Mouse (Mus musculus) gastrocnemius, postnatal 14 days (tissue): Measurements from ENCODE around the gene 1700034J05Rik. TPM values are rescaled to one million over a fixed set of nuclear protein-coding genes. Genes with fewer than 3 reads are reported as not detected.
A peak's percentile ranks its signal among the peaks of the same experiment; 100 is the strongest.

Source experiments
- DNase-seq: peaks from one replicate; pipeline ENCODE4 v3.0.0; 2021; ENCODE audit warnings: mixed read lengths
- intact Hi-C: fragments of 180-260 bp; cut with DNase I; formaldehyde crosslinking; loops from one replicate; pipeline ENCODE4 v1.15.1; 2025; ENCODE audit warnings: low total_unique reads
- total RNA-seq, 2 experiments: library from RNA; stranded (reverse); gene quantifications; 2 replicates each; pipeline ENCODE4 v1.2.3; 2021

The 1700034J05Rik gene
- total RNA-seq, 2 experiments from 2014 or later: not detected

DNA sequence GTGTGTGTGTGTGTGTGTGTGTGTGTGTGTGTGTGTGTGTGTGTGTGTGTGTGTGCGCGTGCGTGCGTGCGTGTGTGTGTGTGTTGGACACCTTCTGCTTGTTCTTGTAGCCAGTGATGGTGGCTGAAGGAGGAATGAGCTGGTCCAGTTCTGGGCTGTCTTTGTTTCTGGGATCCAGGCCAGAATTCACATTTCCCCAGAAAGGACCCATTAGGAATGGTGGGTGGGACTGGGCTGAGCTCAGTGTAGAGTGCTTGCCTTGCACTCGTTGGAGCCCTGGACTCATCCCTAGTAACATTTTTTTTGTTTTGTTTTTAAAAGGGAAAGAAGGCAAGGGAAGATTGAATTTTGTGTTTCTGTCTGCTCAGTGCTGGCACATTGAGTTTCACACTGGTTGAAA, 18.3 kb downstream of the 1700034J05Rik start:
- peak; percentile 52 for DNase-seq
- intact Hi-C loops: no loop called here

- DNase-seq: no peak
- intact Hi-C loops: no loop called here
Observed at GRCm38 (mm10) chr6:146933123-146933522, 21.1 kb downstream of the 1700034J05Rik start.

DNA sequence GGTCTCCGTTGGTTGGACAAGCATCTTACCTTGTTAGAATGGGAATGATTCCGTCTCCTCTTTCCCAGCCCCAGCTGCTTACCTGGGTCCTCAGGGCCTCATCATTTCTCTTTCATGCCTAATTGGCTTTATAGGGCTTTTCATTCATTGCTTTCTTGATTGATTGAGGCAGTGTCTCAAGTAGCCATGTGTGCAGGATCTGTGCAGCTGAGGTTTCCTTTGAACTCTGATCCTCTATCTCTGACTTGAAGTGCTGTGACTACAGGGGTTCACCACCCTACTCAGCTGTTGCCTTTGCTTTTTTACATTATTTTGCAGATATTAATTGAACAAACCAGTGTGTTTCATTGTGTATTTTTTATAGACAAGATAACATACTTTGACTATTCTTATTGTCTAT, 25.2 kb downstream of the 1700034J05Rik start:
- intact Hi-C loops: no loop called here

DNA sequence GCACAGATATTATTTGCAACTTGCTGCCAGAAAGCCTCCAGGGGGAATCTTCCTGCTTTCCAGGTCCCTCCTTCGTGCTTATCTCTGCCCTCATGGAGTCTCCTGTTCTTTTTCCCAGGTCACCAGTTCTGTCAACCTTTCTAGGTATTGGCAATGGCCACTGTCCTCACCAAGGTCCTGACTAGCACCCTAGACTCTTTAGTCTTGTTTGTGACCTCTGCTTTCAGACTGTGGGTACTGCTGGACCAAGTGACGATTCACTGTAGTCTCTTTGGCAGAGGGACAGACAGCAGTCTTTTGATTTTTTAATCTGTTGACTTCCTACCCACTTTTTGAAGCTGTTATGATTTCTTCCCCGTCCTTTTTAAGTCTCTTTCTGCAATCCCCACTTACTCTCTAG, 26.1 kb downstream of the 1700034J05Rik start:
- no peak for DNase-seq
- intact Hi-C loops: no loop called here

More for the DNA sequence above, 25.2 kb downstream of the 1700034J05Rik start:
- no peak for DNase-seq

DNA sequence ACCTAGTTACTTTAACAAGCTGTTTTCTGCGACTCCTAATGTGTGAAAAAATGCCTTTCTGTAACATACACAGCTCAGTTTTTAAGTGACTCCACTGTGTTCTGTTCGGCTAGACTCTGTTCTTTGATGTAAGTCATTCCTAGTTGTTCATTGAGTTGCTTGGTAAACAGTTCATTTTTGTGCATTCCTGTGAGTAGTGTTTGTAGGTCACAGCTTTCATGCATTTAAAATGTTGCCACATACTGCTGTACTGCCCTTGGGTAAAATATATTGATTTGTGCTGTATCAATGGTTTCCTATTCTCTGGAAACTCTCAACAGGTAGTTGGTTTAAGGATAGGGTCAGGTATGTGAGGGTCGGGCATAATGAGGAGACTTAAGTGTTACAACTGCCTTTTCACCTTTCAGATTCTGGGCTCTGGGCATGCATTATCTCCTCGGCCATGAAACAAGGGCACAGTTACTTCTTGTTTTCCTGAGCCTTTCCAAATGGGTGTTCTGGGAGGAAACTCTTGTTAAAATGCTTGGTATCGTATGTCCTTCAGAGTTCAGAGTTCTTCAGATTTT, 27.7 kb downstream of the 1700034J05Rik start:
- intact Hi-C loops: no loop called here

GRCm38 (mm10) chr6:146918341-146918740, 35.9 kb downstream of the 1700034J05Rik start:
- no peak for DNase-seq
- intact Hi-C loops: no loop called here

More for the DNA sequence above, 27.7 kb downstream of the 1700034J05Rik start:
- DNase-seq: no peak

- intact Hi-C loops: no loop called here
- no peak for DNase-seq
Observed at GRCm38 (mm10) chr6:146917396-146917795, 36.8 kb downstream of the 1700034J05Rik start.

- intact Hi-C loops: no loop called here
- no peak for DNase-seq
Observed at GRCm38 (mm10) chr6:146915808-146916207, 38.4 kb downstream of the 1700034J05Rik start.

DNA sequence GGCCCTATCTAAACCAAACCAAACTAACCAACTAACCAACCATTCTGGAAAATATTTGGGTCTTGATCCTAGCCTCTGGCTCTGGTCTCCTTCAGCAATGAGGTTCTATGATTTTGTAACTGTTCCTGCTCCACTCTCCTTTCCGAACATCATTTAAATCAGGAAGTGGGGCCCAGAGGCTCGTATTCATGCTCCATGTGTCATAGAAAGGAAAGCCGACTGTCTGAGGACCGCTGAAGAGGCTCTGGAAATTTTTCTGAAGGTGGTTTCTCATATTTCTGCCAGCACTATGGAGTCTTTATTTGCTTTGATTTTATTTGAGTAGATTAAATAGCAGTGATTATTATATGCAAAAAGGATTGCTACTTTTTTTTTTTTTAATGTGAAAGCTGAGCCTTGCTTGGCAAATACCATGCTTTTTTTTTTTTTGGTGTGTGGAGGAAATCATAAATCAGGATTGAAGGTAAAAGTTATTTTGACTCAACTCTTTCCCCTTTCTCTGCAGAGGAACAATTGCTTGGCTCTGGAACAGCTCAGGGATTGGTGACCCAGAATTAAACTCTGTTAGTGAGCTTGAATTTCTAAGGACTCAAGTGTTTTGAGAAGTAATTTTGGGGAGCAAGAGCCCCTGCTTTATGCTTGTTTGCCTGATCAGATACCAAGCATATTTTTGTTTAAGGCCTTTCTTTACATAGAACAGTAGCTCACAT, 40.6 kb downstream of the 1700034J05Rik start:
- intact Hi-C loops: no loop called here
- no peak for DNase-seq

GRCm38 (mm10) chr6:146912835-146913488, 41.3 kb downstream of the 1700034J05Rik start:
- intact Hi-C loops: no loop called here
- DNase-seq: peak; percentile 8

GRCm38 (mm10) chr6:146910801-146911200, 43.4 kb downstream of the 1700034J05Rik start:
- intact Hi-C loops: no loop called here
- DNase-seq: no peak

- no peak for DNase-seq
- intact Hi-C loops: no loop called here
Observed at GRCm38 (mm10) chr6:146909725-146910489, 44.3 kb downstream of the 1700034J05Rik start.

DNA sequence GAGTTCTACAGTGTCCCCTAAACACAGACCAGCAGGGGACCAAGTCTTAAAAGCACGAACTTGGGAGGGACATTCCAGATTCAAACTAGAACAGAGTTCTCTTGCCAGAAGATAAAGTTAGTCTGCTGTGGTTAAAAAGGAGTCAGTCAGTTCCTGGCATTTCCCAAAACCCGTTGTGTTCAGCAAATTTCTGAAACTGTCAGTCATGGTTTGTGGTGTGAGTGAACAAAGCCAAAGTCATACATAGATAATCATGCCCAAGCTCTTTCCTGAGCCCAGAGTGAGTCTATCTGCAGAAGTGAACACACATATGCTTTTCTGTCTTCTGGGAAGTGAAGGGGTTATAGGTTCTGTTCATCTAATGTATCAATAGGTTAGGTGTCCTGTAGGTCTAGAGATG, 45.4 kb downstream of the 1700034J05Rik start:
- no peak for DNase-seq
- intact Hi-C loops: no loop called here

DNA sequence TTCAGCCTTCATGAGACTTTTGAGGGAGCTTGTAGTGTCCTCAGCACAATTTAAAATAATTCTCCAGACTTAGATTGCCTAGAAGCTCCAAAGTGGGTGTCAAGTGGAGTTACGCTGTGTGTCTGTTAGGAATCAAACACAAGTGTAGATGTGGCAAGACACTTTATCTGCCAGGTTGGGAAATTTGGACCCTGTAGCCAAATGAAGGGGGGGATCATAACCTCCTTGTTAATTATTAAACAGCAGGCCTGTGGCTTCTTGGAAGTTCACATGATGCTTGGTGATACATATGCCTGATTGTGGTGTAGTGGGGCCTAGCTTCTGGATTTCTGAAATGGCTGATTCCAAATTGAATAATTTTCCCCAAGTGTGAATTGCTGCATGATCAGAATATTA, 46.4 kb downstream of the 1700034J05Rik start:
- DNase-seq: no peak
- intact Hi-C loops: no loop called here

- intact Hi-C loops: no loop called here
Observed at GRCm38 (mm10) chr6:146907061-146907794, 47.0 kb downstream of the 1700034J05Rik start.

GRCm38 (mm10) chr6:146906000-146906786, 48.0 kb downstream of the 1700034J05Rik start:
- DNase-seq: no peak
- intact Hi-C loops: no loop called here

More at GRCm38 (mm10) chr6:146907061-146907794, 47.0 kb downstream of the 1700034J05Rik start:
- no peak for DNase-seq

- intact Hi-C loops: no loop called here
- DNase-seq: no peak
Observed at GRCm38 (mm10) chr6:146904707-146905106, 49.5 kb downstream of the 1700034J05Rik start.

GRCm38 (mm10) chr6:146903632-146904031, 50.6 kb downstream of the 1700034J05Rik start:
- intact Hi-C loops: no loop called here
- DNase-seq: no peak

DNA sequence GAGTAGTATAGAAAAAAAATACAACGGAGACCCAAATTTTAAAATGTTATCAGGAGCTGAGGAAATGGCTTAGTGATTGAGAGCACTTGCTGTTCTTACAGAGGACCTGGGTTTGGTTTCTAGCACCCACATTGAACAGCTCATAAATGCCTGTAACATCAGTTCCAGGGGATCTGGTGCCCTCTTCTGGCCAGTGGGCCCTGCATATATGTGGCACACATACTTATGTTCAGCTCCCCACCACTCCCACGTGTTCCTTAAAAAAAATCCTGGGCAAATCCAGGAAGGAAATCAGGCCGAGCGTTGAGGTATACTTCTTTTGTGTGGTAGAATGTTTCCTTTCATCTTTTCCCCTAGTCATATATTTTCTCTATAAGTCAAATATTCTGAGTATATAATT, 52.3 kb downstream of the 1700034J05Rik start:
- intact Hi-C loops: no loop called here
- no peak for DNase-seq
